Mouse (Mus musculus) lung, adult 18-20 months (tissue): ENCODE results near the gene Drd2.

Source experiments
- DNase-seq, 2 experiments: peaks; one replicate each; pipeline ENCODE4 v3.0.0; 2022; ENCODE audit warnings: mixed read lengths in 2 of 2

Drd2 gene

DNA sequence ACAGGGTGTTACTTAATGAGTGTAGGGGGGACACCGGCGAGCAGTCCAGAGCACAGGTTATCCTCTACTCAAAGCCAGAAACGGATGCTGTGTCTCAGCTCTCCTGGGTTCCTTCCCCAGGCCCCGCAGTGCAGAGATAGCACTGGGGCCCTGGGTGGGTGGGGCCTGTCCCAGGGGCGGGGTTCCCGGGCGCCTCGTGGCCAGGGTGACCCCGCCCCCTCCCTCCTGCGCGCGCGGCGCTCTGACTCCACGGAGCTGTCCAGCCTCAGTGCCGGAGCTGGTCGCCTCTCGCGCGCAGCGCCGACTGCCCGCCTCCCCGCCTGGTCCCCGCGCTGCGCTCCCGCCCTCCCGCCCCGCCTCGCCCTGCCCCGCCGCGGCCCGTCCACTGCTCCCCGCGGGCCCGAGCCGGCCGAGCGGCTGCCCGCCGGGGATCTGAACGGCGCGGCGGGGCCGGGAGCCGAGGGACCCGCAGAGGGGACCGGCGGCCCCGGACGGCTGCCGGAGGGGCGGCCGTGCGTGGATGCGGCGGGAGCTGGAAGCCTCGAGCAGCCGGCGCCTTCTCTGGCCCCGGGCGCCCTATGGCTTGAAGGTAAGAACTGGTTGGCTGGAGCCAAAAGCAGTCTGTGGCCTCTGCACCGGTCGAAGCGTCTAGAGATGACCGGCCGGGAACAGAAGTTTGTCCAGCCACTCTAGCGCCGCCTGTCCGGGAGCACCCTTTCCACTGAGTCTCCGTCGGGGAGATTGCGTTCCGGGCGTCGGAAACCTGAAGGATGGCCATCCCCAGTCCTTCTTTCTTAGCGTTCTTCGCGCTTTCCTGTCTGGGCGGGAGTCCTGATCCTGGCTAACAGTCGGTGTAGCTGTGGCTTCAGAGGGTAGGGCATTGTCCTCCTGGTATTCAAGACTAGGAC is at the start of gene Drd2:
Gene Drd2 (plus strand): TSS at position 492 of the 908 bp plus-strand sequence.
- peak; percentile 10 to 16 for DNase-seq

DNA sequence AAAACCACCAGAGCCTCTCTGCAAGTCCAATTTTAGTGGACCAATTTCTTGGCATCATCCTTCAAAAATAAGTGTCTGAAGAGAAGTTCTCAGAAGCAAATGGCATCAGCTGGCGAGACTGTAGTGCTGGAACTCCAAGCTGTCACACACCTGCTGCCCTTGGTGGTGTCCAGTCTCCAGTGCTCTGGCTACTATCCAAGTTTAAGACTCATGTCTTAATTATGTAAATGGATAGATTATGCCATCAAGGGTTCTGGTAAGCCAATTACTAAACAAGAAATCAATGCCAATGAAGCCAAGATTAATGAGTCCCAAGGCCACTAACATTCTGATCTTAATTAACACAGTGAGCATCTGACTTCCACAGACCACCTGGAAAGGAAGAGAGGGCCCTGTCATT is 45.3 kb upstream of the Drd2 start:
- DNase-seq, result no peak

DNA sequence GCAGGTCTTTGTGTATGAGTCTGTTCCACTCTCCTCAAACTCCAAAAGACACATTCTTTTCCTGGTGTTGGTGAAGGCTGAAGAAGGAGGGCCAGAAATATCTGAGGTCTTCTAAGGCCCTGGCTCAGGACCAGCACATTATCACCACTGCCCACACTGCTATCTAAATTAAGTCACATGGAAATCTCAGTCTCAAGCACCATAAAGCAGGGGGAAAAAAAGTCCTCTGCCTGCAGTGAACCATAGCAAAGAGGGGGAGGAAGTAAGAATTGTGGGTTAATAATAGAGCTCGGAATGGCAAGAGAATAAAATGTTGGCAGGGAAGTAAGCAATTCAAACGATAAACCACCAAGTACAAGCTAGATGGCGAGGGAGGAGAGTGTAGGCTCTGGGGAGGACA is 32.9 kb upstream of the Drd2 start:
- no peak for DNase-seq

DNA sequence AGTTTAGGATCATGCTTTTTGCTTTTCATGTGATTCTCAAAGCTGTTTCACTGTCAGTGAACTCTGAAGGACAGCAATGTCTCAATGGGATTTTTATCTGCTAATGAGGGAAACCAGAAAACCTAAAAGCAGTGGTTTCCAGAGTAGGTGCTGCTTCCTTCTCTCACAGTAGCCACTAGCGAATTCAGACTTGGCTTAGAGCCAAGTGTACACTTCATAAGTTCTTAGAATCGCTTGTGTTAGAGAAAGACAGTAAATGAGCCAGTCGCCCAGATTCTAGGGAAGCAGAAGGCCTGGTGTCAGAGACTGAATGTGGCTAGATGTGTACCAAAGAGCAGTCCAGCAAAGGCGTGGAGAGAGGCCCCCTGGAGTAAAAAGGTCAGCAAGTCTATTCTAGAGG is 29.6 kb upstream of the Drd2 start:
- DNase-seq, result no peak

DNA sequence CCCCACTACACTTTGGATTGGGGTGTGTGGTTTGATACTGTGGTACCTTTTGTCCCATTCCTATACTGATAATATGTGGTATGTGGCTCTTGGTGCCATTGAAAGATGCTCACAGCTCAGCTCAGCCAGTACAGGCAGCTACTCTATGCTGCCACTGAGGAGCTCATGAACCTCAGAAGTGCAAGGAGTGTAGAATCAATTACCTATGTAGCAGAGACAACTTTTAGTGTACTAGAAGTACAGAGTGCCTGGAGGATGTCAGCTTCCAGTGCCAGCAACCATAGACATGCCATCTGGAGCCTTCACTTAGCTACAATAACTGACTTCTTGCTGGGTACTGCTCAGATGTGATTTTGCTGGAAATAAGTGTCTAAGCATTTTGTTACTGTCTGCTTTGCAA is 21.8 kb upstream of the Drd2 start:
- DNase-seq, result no peak

DNA sequence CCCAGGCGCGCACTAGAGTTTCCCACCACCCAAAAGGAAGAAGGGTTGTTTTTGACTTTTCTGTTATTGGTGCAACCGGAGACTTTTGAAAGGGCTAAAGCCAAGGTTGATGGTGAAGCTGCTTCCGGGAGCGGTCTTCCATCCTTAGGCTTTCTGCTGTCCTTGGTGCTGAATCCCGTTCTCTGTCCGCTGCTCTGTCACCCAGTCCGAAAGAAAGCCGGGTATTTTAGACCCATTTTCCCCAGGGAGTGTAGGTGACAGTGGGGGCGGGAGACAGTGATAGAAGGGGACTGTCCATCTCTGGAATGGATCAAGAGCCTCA is 578 bp downstream of the Drd2 start:
- DNase-seq, result peak in 1 of 2 experiments; percentile 2

DNA sequence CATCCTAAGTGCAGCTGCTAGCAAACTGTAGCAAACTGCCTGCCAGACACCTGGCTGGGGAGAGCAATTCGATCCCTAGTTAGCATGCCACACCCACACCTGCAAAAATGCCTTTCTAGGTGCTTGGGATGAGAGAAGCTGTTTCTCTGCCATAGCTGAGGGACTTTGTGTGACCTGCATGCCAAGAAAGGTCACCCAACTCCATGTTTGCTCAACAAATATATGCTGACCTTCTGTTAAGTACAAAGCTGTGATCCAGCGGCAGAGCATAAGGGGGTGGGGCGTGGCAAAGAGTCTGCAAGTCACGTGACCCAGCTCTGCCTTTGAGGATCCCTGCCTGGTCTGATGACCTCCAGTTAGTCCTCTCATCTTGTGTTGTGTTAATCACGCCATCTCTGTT is 25.3 kb downstream of the Drd2 start:
- DNase-seq, result peak; percentile 59 to 77

DNA sequence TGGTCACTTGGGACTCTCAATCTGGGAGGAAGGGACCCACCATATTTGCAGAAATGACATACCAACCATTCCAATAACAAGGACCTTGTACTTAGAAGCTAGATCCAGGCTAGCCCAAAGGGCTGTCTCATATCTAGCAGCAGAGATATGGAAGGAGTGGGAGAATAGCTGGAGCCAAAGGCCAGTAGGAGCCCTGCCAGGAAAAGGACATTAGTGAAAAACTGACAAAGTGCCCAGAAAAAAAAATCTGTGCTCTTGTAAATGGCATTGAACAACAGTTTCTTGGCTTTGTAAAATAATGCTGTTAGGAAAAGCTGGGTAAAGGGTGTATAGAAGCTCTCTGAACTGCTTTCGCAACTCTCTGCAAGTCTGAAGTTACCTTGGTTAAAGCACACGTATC is 33.5 kb downstream of the Drd2 start:
- no peak for DNase-seq

DNA sequence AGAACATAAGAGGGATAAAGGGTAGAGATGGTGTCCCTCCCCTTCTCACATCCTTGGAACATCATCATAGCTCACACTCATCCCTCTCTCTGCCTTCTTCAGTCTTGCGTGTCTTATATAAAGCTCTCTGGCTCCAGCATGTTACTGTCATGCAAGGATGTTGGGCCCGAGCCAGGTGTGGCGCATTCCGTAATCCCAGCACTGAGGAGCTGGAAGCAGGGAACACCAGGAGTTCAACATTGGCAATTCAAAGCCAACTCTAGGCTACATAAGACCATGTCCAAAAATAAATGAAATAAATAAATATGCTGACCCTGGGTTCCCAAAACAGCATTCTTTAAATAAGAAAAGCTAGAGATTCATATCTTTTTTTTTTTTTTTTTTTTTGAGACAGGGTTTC is 39.5 kb downstream of the Drd2 start:
- no peak for DNase-seq

DNA sequence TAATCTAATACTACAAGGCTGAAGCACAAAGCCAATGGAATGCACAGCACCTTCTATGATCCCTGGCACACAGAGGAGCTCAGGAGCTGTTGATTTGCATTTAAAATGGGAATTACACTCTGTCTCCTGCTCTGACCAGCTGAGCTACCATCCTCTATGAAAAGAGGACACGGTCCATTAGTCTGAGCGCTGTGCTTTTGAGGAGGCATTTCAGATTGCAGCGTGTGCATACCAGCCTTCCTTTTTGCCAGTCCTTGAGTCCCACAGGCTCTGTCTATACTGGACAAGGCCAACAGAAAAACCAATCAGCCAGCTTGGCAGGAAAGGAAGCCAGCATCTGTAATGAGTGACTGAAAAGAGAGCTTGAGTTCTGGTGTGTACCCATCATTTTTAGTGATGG is 43.6 kb downstream of the Drd2 start:
- no peak for DNase-seq

DNA sequence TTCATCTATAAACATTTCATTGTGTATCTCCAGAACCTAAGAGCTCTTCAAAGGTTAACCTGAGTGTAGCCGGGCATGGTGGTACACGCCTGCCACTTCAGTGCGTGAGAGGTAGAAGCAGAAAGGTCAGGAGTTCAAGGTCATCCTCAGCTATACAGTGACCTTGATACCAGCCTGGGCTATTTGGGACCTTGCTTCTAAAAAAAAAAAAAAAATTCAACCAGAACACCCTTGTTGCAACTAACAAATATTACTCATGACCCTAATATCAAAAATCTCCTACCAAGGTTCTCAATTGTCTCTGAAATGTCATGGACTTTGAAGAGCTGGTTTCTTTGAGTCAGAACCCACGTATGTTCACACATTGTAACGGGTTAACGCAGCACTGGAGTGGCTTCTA is 44.4 kb downstream of the Drd2 start:
- no peak for DNase-seq

DNA sequence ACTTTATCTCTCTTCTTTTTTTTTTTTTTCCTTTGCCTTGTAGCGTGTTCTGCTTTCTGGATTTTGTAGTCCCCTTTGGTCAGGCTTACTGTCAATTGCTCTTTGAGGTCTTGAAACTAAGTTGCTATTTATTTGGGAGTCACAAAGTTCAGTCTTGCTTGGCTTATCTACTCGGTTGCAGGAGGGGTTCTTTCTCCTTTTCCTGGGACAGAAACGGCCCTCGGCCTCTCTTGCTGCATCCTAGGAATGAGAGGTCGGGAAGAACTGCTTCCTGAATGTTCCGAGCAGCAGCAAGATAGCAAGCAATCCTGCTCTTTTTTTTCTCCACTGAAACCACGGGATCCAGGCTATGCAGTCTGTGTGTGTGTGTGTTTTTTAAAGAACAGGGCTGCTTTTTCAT is 44.9 kb downstream of the Drd2 start:
- no peak for DNase-seq

DNA sequence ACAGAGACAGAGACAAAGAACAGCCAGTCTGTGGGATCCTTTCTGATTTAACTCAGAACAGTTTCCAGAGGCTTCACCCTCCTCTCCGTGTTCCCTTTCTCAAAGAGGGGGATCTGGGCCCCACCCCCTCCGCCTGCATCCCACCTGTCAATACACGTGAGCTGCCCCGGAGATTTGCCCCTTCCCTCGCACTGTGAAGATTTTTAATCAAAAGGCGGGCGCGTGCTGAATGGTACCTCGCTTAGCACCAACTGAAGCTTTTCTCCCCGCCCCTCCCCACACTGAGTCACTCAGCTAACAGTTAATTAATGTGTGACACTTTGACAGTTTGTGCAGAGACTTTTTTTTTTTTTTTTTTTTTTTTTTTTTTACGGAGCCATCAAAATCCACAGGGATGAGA is 45.7 kb downstream of the Drd2 start:
- DNase-seq, result peak; percentile 5 to 13

DNA sequence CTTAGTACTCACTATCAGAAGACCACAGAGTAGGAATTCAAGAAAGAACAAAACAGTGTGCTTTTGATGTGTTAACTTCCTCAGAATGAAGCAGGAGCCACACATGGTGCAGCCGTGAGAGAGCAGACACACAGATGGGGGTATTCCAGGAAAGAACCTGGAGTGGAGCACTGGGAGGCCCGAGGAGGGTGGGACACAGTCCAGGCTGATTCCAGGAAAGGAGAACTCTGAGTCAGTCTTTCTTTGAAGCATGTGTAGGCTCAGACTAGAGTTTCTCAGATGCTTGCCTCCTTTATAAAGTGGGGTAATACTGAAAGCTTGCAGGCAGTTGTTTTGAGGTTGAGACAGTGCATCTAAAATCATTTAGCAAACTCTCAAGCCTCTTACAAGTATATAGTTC is 51.8 kb downstream of the Drd2 start:
- no peak for DNase-seq

DNA sequence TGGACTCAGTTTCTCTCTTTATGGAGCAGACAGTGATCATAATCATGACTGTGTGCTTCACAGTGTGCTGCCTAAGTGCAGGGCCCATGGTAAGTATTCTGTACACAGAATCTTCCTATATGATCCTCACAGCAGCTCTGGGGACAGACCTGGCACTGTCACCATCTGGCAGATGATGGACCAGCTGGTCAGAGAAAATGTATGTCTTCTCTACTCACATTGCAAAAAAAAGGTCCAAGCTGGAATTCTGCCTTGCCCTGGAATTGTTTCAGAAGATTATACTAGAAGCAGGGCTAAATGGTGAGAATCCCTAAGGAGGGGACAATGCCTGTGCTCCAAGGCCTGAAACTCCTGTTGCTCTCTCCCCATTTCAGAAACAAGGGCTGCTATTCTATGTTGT is 55.6 kb downstream of the Drd2 start:
- no peak for DNase-seq

DNA sequence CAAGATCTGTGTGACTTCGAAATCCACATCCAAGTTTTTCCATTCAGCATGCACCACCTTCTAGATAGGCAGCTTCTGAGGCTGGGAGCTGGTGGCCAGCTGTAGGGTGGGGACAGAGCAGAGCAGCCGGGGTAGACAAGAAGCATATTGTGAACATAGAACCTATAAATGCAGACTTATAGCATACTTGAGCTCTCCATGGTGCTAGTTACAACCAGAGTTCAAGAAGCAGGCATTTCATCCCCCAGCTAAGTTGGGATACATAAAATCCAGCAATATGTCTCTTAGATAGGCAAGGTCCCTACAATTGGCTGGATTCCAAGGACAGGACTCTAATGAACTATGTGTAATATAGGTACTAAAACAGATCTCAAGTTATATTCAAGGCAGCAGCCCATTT is 63.3 kb downstream of the Drd2 start:
- no peak for DNase-seq

DNA sequence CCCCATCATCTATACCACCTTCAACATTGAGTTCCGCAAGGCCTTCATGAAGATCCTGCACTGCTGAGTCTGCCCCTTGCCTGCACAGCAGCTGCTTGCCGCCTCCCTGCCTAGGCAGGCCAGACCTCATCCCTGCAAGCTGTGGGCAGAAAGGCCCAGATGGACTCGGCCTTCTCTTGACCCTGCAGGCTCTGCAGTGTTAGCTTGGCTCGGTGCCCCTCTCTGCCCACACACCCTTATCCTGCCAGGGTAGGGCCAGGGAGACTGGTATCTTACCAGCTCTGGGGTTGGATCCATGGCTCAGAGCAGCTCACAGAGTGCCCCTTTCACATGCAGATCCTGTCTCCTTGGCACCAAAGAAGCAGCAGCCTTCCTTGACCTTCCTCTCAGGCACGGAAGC is 66.6 kb downstream of the Drd2 start:
- DNase-seq, result no peak

DNA sequence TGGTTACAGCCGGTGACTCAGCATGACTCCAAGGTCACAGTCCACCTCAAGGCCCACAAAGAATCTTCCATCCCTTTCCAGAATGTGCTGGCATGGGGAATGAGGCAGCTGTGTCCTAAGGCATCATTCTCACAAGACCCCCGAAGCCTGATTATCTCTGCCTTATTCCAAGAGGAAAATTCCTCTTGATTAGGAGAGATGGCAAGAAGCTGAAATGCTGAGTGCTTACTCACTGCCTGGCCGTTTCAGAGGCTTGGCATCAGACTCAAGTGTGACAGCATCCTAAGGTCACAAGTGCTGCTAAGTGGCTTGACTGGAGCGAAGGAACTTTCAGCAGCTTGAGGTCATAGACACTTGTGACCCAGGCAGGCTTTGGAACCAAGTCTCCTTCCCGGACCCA is 70.2 kb downstream of the Drd2 start:
- DNase-seq, result peak in 1 of 2 experiments; percentile 2

DNA sequence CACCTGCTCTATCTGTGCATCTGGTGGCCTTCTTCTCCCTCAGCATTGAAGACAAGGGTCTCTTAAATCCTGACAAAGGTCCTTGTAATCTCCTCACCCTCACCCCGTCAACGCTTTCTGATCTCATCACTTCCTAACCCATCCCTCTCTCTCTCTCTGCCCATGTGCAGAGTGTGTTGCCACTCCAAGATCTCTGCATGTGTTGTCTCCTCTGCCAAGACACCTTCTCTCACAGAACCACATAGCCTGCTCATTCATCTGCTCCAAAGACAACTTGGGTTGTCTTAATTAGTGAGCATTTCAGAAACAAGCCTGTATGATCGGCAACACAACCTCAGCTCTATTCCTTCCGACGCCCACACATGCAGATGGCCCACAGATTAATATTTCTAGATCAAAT is 83.4 kb downstream of the Drd2 start:
- DNase-seq, result no peak

DNA sequence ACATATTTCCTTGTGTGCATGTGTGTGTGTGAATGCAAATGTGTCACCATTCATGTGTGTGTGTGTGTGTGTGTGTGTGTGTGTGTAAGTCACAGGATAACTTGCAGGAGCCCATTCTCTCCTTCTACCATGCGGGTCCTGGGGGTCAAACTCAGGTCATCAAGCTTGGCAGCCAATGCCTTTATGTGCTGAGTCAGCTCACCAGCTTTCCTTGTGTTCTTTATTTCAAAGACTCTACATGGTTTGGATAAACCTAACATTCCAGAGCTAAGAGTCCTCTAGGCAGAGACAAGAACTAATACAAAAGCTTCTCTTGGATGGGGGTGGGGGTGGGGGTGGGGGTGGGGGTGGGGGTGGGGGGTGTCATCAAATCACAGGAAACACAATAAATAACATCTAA is 85.2 kb downstream of the Drd2 start:
- DNase-seq, result no peak

DNA sequence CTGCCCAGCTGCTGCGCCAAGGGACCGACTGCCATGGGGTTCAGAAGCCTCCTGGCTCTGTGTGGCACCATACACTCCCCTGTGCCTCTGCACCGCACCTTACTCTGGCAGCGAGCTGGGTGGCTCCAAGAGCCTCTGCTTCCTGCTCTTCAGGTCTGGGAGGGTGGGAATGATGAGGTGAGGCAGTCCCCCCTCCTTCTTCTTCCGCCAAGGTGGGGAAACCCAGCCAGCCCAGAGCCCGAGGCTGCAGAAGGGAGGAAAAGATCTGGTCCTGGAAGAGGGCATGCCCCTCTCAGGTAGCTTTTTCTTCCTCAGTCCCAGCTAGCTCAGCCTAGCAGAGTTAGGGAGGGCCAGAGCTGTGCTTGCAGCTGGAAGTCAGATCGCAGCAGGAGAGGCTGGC is 86.5 kb downstream of the Drd2 start, which contains the start of gene Ankk1:
Gene Ankk1 (minus strand): TSS at position 101 of the 400 bp plus-strand sequence.
- no peak for DNase-seq

DNA sequence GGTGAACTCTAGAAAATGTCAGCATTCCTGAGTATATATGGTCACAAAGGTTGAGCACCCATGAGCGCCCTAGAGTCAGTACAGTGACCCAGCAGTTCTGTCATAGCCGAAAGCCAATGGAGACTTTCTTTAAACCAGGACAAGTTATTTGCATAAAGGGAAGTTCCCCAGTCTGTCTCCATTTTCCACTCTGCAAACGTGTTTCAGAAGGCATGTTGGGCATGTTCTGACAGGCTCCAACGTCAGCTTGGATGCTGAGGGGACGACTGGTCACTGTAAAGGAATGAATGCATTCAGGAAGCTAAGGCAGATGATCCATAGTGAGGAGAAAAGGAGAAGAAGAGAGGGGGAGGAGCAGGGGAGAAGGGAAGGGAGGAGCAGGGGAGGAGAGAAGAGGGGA is 87.1 kb downstream of the Drd2 start:
- DNase-seq, result no peak

DNA sequence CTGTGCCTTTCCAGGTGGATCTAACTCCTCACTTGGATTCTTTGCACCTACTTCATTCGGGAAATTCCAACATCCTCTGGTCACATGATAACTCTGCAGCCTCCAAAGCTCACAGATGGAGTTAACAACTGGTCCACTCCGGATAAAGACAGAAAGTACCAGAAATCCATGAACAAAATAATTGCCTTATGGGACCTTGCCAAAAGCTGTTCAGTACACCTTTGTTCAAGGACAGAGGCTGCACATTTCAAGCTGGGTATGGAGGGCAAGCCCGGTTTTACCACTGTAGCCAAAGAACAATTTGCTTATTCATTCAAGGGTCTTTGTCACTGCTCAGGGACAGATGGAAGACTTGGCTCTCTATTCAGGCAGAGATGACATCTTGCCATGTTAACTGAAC is 102.2 kb downstream of the Drd2 start:
- no peak for DNase-seq

DNA sequence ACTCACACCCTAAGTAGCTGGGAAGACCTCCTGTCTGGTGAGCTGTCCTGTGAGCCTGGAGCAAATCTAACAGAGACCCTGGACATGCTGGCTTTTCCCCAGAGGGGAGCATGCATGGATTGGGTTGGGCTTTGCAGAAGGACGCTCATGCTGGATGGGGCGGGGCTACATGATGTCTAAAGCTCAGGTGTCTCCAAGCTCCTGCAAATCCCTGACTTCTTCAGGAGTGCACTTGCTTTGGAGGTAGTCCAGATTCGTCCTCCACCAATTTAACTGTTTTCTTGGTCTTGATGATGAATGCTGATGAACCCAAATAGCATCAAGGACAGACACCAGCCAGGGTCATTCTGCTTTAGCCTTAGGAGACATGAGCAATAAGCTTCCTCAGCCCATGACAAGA is 110.1 kb downstream of the Drd2 start:
- DNase-seq, result no peak

DNA sequence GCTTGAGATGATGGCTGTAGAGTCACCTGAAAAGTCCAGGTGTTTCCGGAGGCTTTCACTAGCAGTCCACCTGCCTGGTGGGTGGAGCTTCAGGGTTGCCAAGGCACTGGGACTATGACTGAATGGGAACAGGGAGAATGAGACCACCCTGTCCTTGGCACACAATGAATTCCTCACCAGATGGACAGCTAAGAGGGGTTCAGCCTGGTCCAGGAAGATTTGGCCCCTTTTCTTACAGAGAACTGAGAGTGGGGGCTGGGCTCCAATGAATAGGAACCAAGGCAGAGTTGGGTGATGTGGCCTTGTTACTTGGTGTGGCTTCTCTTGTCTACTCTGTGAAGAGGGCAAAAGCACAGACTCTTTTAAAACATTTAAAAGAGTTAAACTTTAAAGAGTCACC is 112.0 kb downstream of the Drd2 start:
- DNase-seq, result no peak
